Mouse (Mus musculus): ENCODE measurements around the gene Cyb5d1. TPM values are rescaled to one million over a fixed set of nuclear protein-coding genes. Genes with fewer than 3 reads are reported as not detected.

The Cyb5d1 gene
- polyA plus RNA-seq, 1 experiment from 2014 or later: 31.1 TPM

GRCm38 (mm10) chr11:69364910-69365309 is 30.5 kb downstream of the Cyb5d1 start:
- no peaks in the 10 kb centered on the region for H3K27me3 ChIP-seq (replicated peaks; ENCODE audit: control insufficient read depth, insufficient read depth, low read length)
- H3K36me3 ChIP-seq (ENCODE audit: control insufficient read depth, insufficient read depth, low read length): peaks cover 45% of the 10 kb centered on the region
- under 1% methylated on average over 6 of the region's 6 CpGs for WGBS
- peak overlapping the region; percentile 97 for H3K4me3 ChIP-seq (ENCODE audit: low read depth, low read length)
- peak; percentile 94 for DNase-seq (ENCODE audit: low spot score)
- H3K4me1 ChIP-seq (ENCODE audit: control insufficient read depth, insufficient read depth, low read length): peaks cover 27% of the 10 kb centered on the region
- H3K4me2 ChIP-seq (ENCODE audit: low read length): peak overlapping the region; percentile 96
- H3K9me3 ChIP-seq (replicated peaks; ENCODE audit: control insufficient read depth, low read length): no peaks in the 10 kb centered on the region
- peak; percentile 61 for ATAC-seq
- H3K9ac ChIP-seq (ENCODE audit: low read length): peak overlapping the region; percentile 74
- H3K27ac ChIP-seq (ENCODE audit: low read depth, low read length): peak overlapping the region; percentile 100

GRCm38 (mm10) chr11:69364376-69364775 is 31.1 kb downstream of the Cyb5d1 start:
- peak overlapping the region; percentile 96 for H3K4me2 ChIP-seq (ENCODE audit: low read length)
- WGBS: 54% methylated on average over 8 of the region's 8 CpGs
- H3K4me1 ChIP-seq (ENCODE audit: control insufficient read depth, insufficient read depth, low read length): peaks cover 27% of the 10 kb centered on the region
- peak overlapping the region; percentile 97; the same call in 1 of the 2 replicates for H3K4me3 ChIP-seq (ENCODE audit: low read depth, low read length)
- H3K27ac ChIP-seq (ENCODE audit: low read depth, low read length): peak overlapping the region; percentile 100
- no peaks in the 10 kb centered on the region for H3K27me3 ChIP-seq (replicated peaks; ENCODE audit: control insufficient read depth, insufficient read depth, low read length)
- no peaks in the 10 kb centered on the region for H3K9me3 ChIP-seq (replicated peaks; ENCODE audit: control insufficient read depth, low read length)
- ATAC-seq (no peak), DNase-seq (ENCODE audit: low spot score) (no peak)
- H3K9ac ChIP-seq (ENCODE audit: low read length): peak overlapping the region; percentile 74; the same call in 1 of the 2 replicates
- H3K36me3 ChIP-seq (ENCODE audit: control insufficient read depth, insufficient read depth, low read length): peaks cover 50% of the 10 kb centered on the region

GRCm38 (mm10) chr11:69362479-69362878 is 33.0 kb downstream of the Cyb5d1 start:
- Histone ChIP-seq H3K27ac (ENCODE audit: low read depth, low read length) (no peak overlapping the region), H3K36me3 (ENCODE audit: control insufficient read depth, insufficient read depth, low read length) (peaks cover 69% of the 10 kb centered on the region)

GRCm38 (mm10) chr11:69362021-69362420 is 33.4 kb downstream of the Cyb5d1 start:
- no peak for ATAC-seq
- H3K4me3 ChIP-seq (ENCODE audit: low read depth, low read length): no peak overlapping the region
- peak; percentile 48 for DNase-seq (ENCODE audit: low spot score)
- 52% methylated on average over 7 of the region's 7 CpGs for WGBS
- no peak overlapping the region for H3K4me2 ChIP-seq (ENCODE audit: low read length)
- H3K36me3 ChIP-seq (ENCODE audit: control insufficient read depth, insufficient read depth, low read length): peaks cover 74% of the 10 kb centered on the region
- peak overlapping the region; percentile 57; the same call in 1 of the 2 replicates for H3K27ac ChIP-seq (ENCODE audit: low read depth, low read length)
- H3K9ac ChIP-seq (ENCODE audit: low read length): no peak overlapping the region
- no peaks in the 10 kb centered on the region for H3K9me3 ChIP-seq (replicated peaks; ENCODE audit: control insufficient read depth, low read length)
- H3K27me3 ChIP-seq (replicated peaks; ENCODE audit: control insufficient read depth, insufficient read depth, low read length): no peaks in the 10 kb centered on the region
- peaks cover 24% of the 10 kb centered on the region for H3K4me1 ChIP-seq (ENCODE audit: control insufficient read depth, insufficient read depth, low read length)

More at GRCm38 (mm10) chr11:69362479-69362878, 33.0 kb downstream of the Cyb5d1 start:
- Histone ChIP-seq H3K27me3 (replicated peaks; ENCODE audit: control insufficient read depth, insufficient read depth, low read length) (no peaks in the 10 kb centered on the region), H3K4me1 (ENCODE audit: control insufficient read depth, insufficient read depth, low read length) (peaks cover 24% of the 10 kb centered on the region), H3K4me2 (ENCODE audit: low read length) (no peak overlapping the region), H3K9ac (ENCODE audit: low read length) (no peak overlapping the region), H3K9me3 (replicated peaks; ENCODE audit: control insufficient read depth, low read length) (no peaks in the 10 kb centered on the region), H3K4me3 (ENCODE audit: low read depth, low read length) (no peak overlapping the region)
- ATAC-seq (no peak), DNase-seq (ENCODE audit: low spot score) (peak; percentile 39)
- 82% methylated on average over 2 of the region's 2 CpGs for WGBS

- Histone ChIP-seq H3K9ac (ENCODE audit: low read length) (no peak overlapping the region), H3K4me1 (ENCODE audit: control insufficient read depth, insufficient read depth, low read length) (no peaks in the 10 kb centered on the region), H3K9me3 (replicated peaks; ENCODE audit: control insufficient read depth, low read length) (no peaks in the 10 kb centered on the region), H3K4me3 (ENCODE audit: low read depth, low read length) (no peak overlapping the region), H3K36me3 (ENCODE audit: control insufficient read depth, insufficient read depth, low read length) (peaks cover 99% of the 10 kb centered on the region), H3K27me3 (replicated peaks; ENCODE audit: control insufficient read depth, insufficient read depth, low read length) (no peaks in the 10 kb centered on the region), H3K4me2 (ENCODE audit: low read length) (no peak overlapping the region), H3K27ac (ENCODE audit: low read depth, low read length) (no peak overlapping the region)
- DNase-seq (ENCODE audit: low spot score): no peak
- 91% methylated on average over 12 of the region's 12 CpGs for WGBS
- ATAC-seq: no peak
Measured at GRCm38 (mm10) chr11:69357690-69358089, 37.7 kb downstream of the Cyb5d1 start.

GRCm38 (mm10) chr11:69356544-69356943 is 38.9 kb downstream of the Cyb5d1 start:
- Histone ChIP-seq H3K9ac (ENCODE audit: low read length) (no peak overlapping the region), H3K27me3 (replicated peaks; ENCODE audit: control insufficient read depth, insufficient read depth, low read length) (no peaks in the 10 kb centered on the region), H3K4me2 (ENCODE audit: low read length) (no peak overlapping the region), H3K4me3 (ENCODE audit: low read depth, low read length) (no peak overlapping the region), H3K9me3 (replicated peaks; ENCODE audit: control insufficient read depth, low read length) (no peaks in the 10 kb centered on the region), H3K4me1 (ENCODE audit: control insufficient read depth, insufficient read depth, low read length) (no peaks in the 10 kb centered on the region), H3K27ac (ENCODE audit: low read depth, low read length) (no peak overlapping the region), H3K36me3 (ENCODE audit: control insufficient read depth, insufficient read depth, low read length) (peaks cover 100% of the 10 kb centered on the region)
- WGBS: 90% methylated on average over 5 of the region's 5 CpGs
- ATAC-seq: no peak
- DNase-seq (ENCODE audit: low spot score): no peak

- WGBS: 94% methylated on average over 26 of the region's 26 CpGs
- ATAC-seq: no peak
- H3K4me2 ChIP-seq (ENCODE audit: low read length): no peak overlapping the region
Measured at GRCm38 (mm10) chr11:69346441-69346840, 49.0 kb downstream of the Cyb5d1 start.

More at GRCm38 (mm10) chr11:69346441-69346840, 49.0 kb downstream of the Cyb5d1 start:
- Histone ChIP-seq H3K9me3 (replicated peaks; ENCODE audit: control insufficient read depth, low read length) (no peaks in the 10 kb centered on the region), H3K27me3 (replicated peaks; ENCODE audit: control insufficient read depth, insufficient read depth, low read length) (no peaks in the 10 kb centered on the region), H3K4me3 (ENCODE audit: low read depth, low read length) (no peak overlapping the region), H3K27ac (ENCODE audit: low read depth, low read length) (no peak overlapping the region), H3K9ac (ENCODE audit: low read length) (no peak overlapping the region), H3K4me1 (ENCODE audit: control insufficient read depth, insufficient read depth, low read length) (peaks cover 5% of the 10 kb centered on the region), H3K36me3 (ENCODE audit: control insufficient read depth, insufficient read depth, low read length) (peaks cover 85% of the 10 kb centered on the region)
- no peak for DNase-seq (ENCODE audit: low spot score)

Other genes with a start within 250 kb of the Cyb5d1 start
- gene Alox12b, start 238.6 kb downstream of the Cyb5d1 start, polyA plus RNA-seq (2014; fragmentation: Nextera tagmentation; extraction: Ambion mirVana): 0.15 TPM in 1 of 2 replicates, not detected in the other
- 0.08 TPM in 1 of 2 replicates, not detected in the other for gene Alox8, start 197.8 kb downstream of the Cyb5d1 start, polyA plus RNA-seq (2014; fragmentation: Nextera tagmentation; extraction: Ambion mirVana)
- gene Gucy2e, start 158.6 kb downstream of the Cyb5d1 start, polyA plus RNA-seq (2014; fragmentation: Nextera tagmentation; extraction: Ambion mirVana): 0.35 and 0.41 TPM in 2 replicates
- gene Cntrob, start 71.9 kb downstream of the Cyb5d1 start, polyA plus RNA-seq (2014; fragmentation: Nextera tagmentation; extraction: Ambion mirVana): 13.9 and 18.9 TPM in 2 replicates
- gene Trappc1, start 71.7 kb downstream of the Cyb5d1 start, polyA plus RNA-seq (2014; fragmentation: Nextera tagmentation; extraction: Ambion mirVana): 188 and 243 TPM in 2 replicates
- 3.3 and 3.9 TPM in 2 replicates for gene Kcnab3, start 69.4 kb downstream of the Cyb5d1 start, polyA plus RNA-seq (2014; fragmentation: Nextera tagmentation; extraction: Ambion mirVana)
- gene Rnf227, start 55.2 kb downstream of the Cyb5d1 start, polyA plus RNA-seq (2014; fragmentation: Nextera tagmentation; extraction: Ambion mirVana): 126 and 146 TPM in 2 replicates
- gene Chd3, start 26.2 kb downstream of the Cyb5d1 start, polyA plus RNA-seq (2014; fragmentation: Nextera tagmentation; extraction: Ambion mirVana): 70.3 and 77.3 TPM in 2 replicates
- 106 and 142 TPM in 2 replicates for gene Naa38, start 144 bp downstream of the Cyb5d1 start, polyA plus RNA-seq (2014; fragmentation: Nextera tagmentation; extraction: Ambion mirVana)
- 4.7 and 5.7 TPM in 2 replicates for gene Tmem88, start 2.6 kb upstream of the Cyb5d1 start, polyA plus RNA-seq (2014; fragmentation: Nextera tagmentation; extraction: Ambion mirVana)
- 28.7 and 38.2 TPM in 2 replicates for gene Kdm6b, start 18.0 kb upstream of the Cyb5d1 start, polyA plus RNA-seq (2014; fragmentation: Nextera tagmentation; extraction: Ambion mirVana)
- 2.7 and 3.8 TPM in 2 replicates for gene Dnah2, start 153.5 kb upstream of the Cyb5d1 start, polyA plus RNA-seq (2014; fragmentation: Nextera tagmentation; extraction: Ambion mirVana)
- gene Efnb3, start 164.6 kb upstream of the Cyb5d1 start, polyA plus RNA-seq (2014; fragmentation: Nextera tagmentation; extraction: Ambion mirVana): 38.6 and 48.2 TPM in 2 replicates
- gene Wrap53, start 184.6 kb upstream of the Cyb5d1 start, polyA plus RNA-seq (2014; fragmentation: Nextera tagmentation; extraction: Ambion mirVana): 24.6 and 29.3 TPM in 2 replicates
- gene Trp53, start 184.7 kb upstream of the Cyb5d1 start, polyA plus RNA-seq (2014; fragmentation: Nextera tagmentation; extraction: Ambion mirVana): 111 and 113 TPM in 2 replicates
- gene Atp1b2, start 210.3 kb upstream of the Cyb5d1 start, polyA plus RNA-seq (2014; fragmentation: Nextera tagmentation; extraction: Ambion mirVana): 22.0 and 31.5 TPM in 2 replicates
- gene Shbg, start 222.3 kb upstream of the Cyb5d1 start, polyA plus RNA-seq (2014; fragmentation: Nextera tagmentation; extraction: Ambion mirVana): not detected in 2 replicates
- gene Sat2, start 226.4 kb upstream of the Cyb5d1 start, polyA plus RNA-seq (2014; fragmentation: Nextera tagmentation; extraction: Ambion mirVana): 17.6 and 18.2 TPM in 2 replicates
- gene Fxr2, start 237.4 kb upstream of the Cyb5d1 start, polyA plus RNA-seq (2014; fragmentation: Nextera tagmentation; extraction: Ambion mirVana): 34.2 and 35.0 TPM in 2 replicates